1 mouse cellular context compared by ENCODE assay signal in the genomic region with DNA sequence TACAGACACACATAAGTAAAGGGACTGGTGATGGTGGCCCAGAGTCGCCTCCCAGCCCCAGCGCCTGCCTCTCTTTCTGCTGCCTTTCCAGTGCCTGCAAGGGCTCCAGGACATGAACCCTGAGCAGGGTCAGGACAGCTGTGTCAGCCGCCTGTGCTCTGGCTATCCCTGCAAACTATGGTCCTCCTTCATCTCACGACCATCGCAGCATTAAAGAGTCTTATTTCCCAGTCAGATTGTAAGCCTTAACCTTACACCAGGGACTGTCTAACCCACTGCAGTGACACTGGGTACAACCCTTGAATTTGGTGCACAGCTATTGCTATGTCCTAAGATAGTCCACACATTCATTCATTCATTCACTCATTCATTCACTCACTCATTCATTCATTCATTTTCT.
TF ChIP-seq lines count a peak whose summit lies in the region.

No protein-coding gene starts in this region.

TF ChIP-seq in CH12.LX, 34 proteins besides CTCF, POLR2A, EP300 and RAD21 (continued from another document):
- no peak for TF ChIP-seq CHD1 (IDR thresholded peaks at IDR 0.05; ENCODE audit: low read depth, low read length)
- 0 out of 2 replicates have a peak, but pooled peaks have one; percentile 24 for TF ChIP-seq TCF12 (IDR thresholded peaks at IDR 0.05; ENCODE audit: low read depth, low read length)
- no peak for TF ChIP-seq BHLHE40 (IDR thresholded peaks at IDR 0.05; ENCODE audit: low read depth, low read length)
- TF ChIP-seq JUN (IDR thresholded peaks at IDR 0.05; ENCODE audit: insufficient read depth, low read depth, low read length) = no peak
- TF ChIP-seq USF2 (conservative IDR thresholded peaks at IDR 0.05; ENCODE audit: low read depth, low read length) = no peak
- TF ChIP-seq ZMIZ1 (IDR thresholded peaks at IDR 0.05; ENCODE audit: low read depth, low read length) = no peak
- TF ChIP-seq ZKSCAN1 (IDR thresholded peaks at IDR 0.05; ENCODE audit: borderline replicate concordance, low read depth, low read length) = peak; percentile 13; the same call in 1 of the 2 replicates
- TF ChIP-seq ELF1 (IDR thresholded peaks at IDR 0.05; ENCODE audit: low read depth, low read length) = no peak
- TF ChIP-seq NRF1 (IDR thresholded peaks at IDR 0.05; ENCODE audit: low read depth, low read length) = no peak
- 0 out of 2 replicates have a peak, but pooled peaks have one; percentile 35 for TF ChIP-seq MYC (IDR thresholded peaks at IDR 0.05; ENCODE audit: low read depth, low read length)
- TF ChIP-seq RCOR1 (conservative IDR thresholded peaks at IDR 0.05; ENCODE audit: low read depth, low read length) = no peak
- peak; percentile 56 for TF ChIP-seq SIN3A (IDR thresholded peaks at IDR 0.05; ENCODE audit: low read length)
